Mouse (Mus musculus) adrenal gland, adult 2 months (tissue): ENCODE measurements around the gene Hist3h2ba. TPM values are rescaled to one million over a fixed set of nuclear protein-coding genes. Genes with fewer than 3 reads are reported as not detected.
"Not testable (repeated sequence)": the region's sequence is repeated elsewhere in the genome, so short reads cannot be mapped to it uniquely, and the experiment has no call there.

Experiments
- DNase-seq: peaks from one replicate; pipeline ENCODE4 v3.0.0; 2021
- polyA plus RNA-seq: library from polyadenylated mRNA; depleted of rRNA; stranded (reverse); fragments of >200 nt; gene quantifications from 2 replicates; pipeline ENCODE4 v1.2.3, GENCODE M21; 2012
- total RNA-seq, 2 experiments: library from RNA; stranded (reverse); gene quantifications; 2 replicates each; pipeline ENCODE4 v1.2.3; 2021

Hist3h2ba gene
- total and polyA plus RNA-seq, 3 experiments = 2.5 to 8.2 (median 5.1) TPM

- peak; percentile 96 for DNase-seq
Measured at GRCm38 (mm10) chr11:58938322-58939087, 10.2 kb upstream of the Hist3h2ba start, which contains the start of gene Rnf187. TSS of gene Rnf187 (minus strand) at chr11:58938916.

- no peak for DNase-seq
Measured at GRCm38 (mm10) chr11:58939088-58939439, 9.7 kb upstream of the Hist3h2ba start.

- no peak for DNase-seq
Measured at GRCm38 (mm10) chr11:58944136-58944535, 4.6 kb upstream of the Hist3h2ba start.

GRCm38 (mm10) chr11:58947306-58947705 is 1.4 kb upstream of the Hist3h2ba start:
- no peak for DNase-seq

- DNase-seq = no peak
Measured at GRCm38 (mm10) chr11:58947798-58948528, 757 bp upstream of the Hist3h2ba start.

GRCm38 (mm10) chr11:58949480-58950431 is 1.0 kb downstream of the Hist3h2ba start:
- no peak for DNase-seq

- no peak for DNase-seq
Measured at GRCm38 (mm10) chr11:58951210-58951609, 2.5 kb downstream of the Hist3h2ba start.

- peak; percentile 34 for DNase-seq
Measured at GRCm38 (mm10) chr11:58953351-58954169, 4.8 kb downstream of the Hist3h2ba start.

- not testable (repeated sequence) for DNase-seq
Measured at GRCm38 (mm10) chr11:58954170-58954419, 5.4 kb downstream of the Hist3h2ba start.

GRCm38 (mm10) chr11:58954420-58955142 is 5.9 kb downstream of the Hist3h2ba start, which contains the start of the genes Hist3h2a and Trim17:
TSS of gene Hist3h2a (plus strand) at chr11:58954685.
TSS of gene Trim17 (plus strand) at chr11:58954685.
- peak; percentile 89 for DNase-seq

- DNase-seq = no peak
Measured at GRCm38 (mm10) chr11:58955143-58955867, 6.6 kb downstream of the Hist3h2ba start.

GRCm38 (mm10) chr11:58955868-58956257 is 7.1 kb downstream of the Hist3h2ba start:
- DNase-seq = no peak

- DNase-seq = no peak
Measured at GRCm38 (mm10) chr11:58957226-58957914, 8.7 kb downstream of the Hist3h2ba start.

- no peak for DNase-seq
Measured at GRCm38 (mm10) chr11:58958536-58958935, 9.8 kb downstream of the Hist3h2ba start.

- DNase-seq = no peak
Measured at GRCm38 (mm10) chr11:58959186-58959825, 10.6 kb downstream of the Hist3h2ba start.

- DNase-seq = peak; percentile 92
Measured at GRCm38 (mm10) chr11:58959921-58960465, 11.3 kb downstream of the Hist3h2ba start.

- DNase-seq = no peak
Measured at GRCm38 (mm10) chr11:58961364-58962177, 12.9 kb downstream of the Hist3h2ba start.

- DNase-seq = peak; percentile 48
Measured at GRCm38 (mm10) chr11:58963543-58963942, 14.8 kb downstream of the Hist3h2ba start.
